Mouse (Mus musculus): ENCODE data around the gene Hcn1. TPM values are rescaled to one million over a fixed set of nuclear protein-coding genes. Genes with fewer than 3 reads are reported as not detected.
"Not testable (repeated sequence)": the region's sequence is repeated elsewhere in the genome, so short reads cannot be mapped to it uniquely, and the experiment has no call there.

Gene Hcn1
- total RNA-seq, 2 experiments from 2014 or later, result 34.0 to 35.0 TPM

- DNase-seq (ENCODE audit: low spot score in 2 of 2), result no peak
- intact Hi-C loops (cut with DNase I), result no loop called here
Measured at GRCm38 (mm10) chr13:117975382-117975781, 373.3 kb downstream of the Hcn1 start.

GRCm38 (mm10) chr13:117975823-117976222 is 373.7 kb downstream of the Hcn1 start:
- no peak for DNase-seq (ENCODE audit: low spot score in 2 of 2)
- intact Hi-C loops (cut with DNase I), result no loop called here

- no peak for DNase-seq (ENCODE audit: low spot score in 2 of 2)
- intact Hi-C loops (cut with DNase I), result no loop called here
Measured at GRCm38 (mm10) chr13:117984339-117984738, 382.2 kb downstream of the Hcn1 start.

- intact Hi-C loops (cut with DNase I), result no loop called here
- DNase-seq (ENCODE audit: low spot score in 2 of 2), result no peak
Measured at GRCm38 (mm10) chr13:117999767-118000488, 397.8 kb downstream of the Hcn1 start.

GRCm38 (mm10) chr13:118000538-118000937 is 398.4 kb downstream of the Hcn1 start:
- DNase-seq (ENCODE audit: low spot score in 2 of 2), result no peak
- intact Hi-C loops (cut with DNase I), result no loop called here

GRCm38 (mm10) chr13:118021176-118021575 is 419.1 kb downstream of the Hcn1 start:
- intact Hi-C loops (cut with DNase I), result no loop called here

GRCm38 (mm10) chr13:118022891-118023290 is 420.8 kb downstream of the Hcn1 start:
- DNase-seq (ENCODE audit: low spot score in 2 of 2); intact Hi-C loops (cut with DNase I): not testable (repeated sequence)

More at GRCm38 (mm10) chr13:118021176-118021575, 419.1 kb downstream of the Hcn1 start:
- no peak for DNase-seq (ENCODE audit: low spot score in 2 of 2)

GRCm38 (mm10) chr13:118023381-118023780 is 421.3 kb downstream of the Hcn1 start:
- intact Hi-C loops (cut with DNase I), result no loop called here

GRCm38 (mm10) chr13:118026510-118026909 is 424.4 kb downstream of the Hcn1 start:
- intact Hi-C loops (cut with DNase I), result no loop called here
- DNase-seq (ENCODE audit: low spot score in 2 of 2), result no peak

More at GRCm38 (mm10) chr13:118023381-118023780, 421.3 kb downstream of the Hcn1 start:
- no peak for DNase-seq (ENCODE audit: low spot score in 2 of 2)

GRCm38 (mm10) chr13:118027868-118028267 is 425.7 kb downstream of the Hcn1 start:
- intact Hi-C loops (cut with DNase I), result no loop called here
- no peak for DNase-seq (ENCODE audit: low spot score in 2 of 2)

GRCm38 (mm10) chr13:118028662-118029061 is 426.5 kb downstream of the Hcn1 start:
- DNase-seq (ENCODE audit: low spot score in 2 of 2), result no peak

GRCm38 (mm10) chr13:118029579-118029978 is 427.5 kb downstream of the Hcn1 start:
- DNase-seq (ENCODE audit: low spot score in 2 of 2), result peak in 1 of 2 experiments; percentile 44
- intact Hi-C loops (cut with DNase I), result no loop called here

More at GRCm38 (mm10) chr13:118028662-118029061, 426.5 kb downstream of the Hcn1 start:
- intact Hi-C loops (cut with DNase I), result no loop called here

- DNase-seq (ENCODE audit: low spot score in 2 of 2), result no peak
- intact Hi-C loops (cut with DNase I), result no loop called here
Measured at GRCm38 (mm10) chr13:118035598-118035997, 433.5 kb downstream of the Hcn1 start.

Data from left cerebral cortex, postnatal 14 days (tissue).